Mouse (Mus musculus) hematopoietic stem cell, adult 5-6 weeks (primary cell): Measurements from ENCODE around the gene Cul4a. TPM values are rescaled to one million over a fixed set of nuclear protein-coding genes. Genes with fewer than 3 reads are reported as not detected.

Experiments used
- ATAC-seq, 2 experiments: fragments of 125-278 bp in 1 of 2; replicated peaks in 1 of 2; 2 replicates each; pipeline ENCODE4 v1.8.0; 2016 to 2017; ENCODE audit warnings: inconsistent platforms in 2 of 2, mild to moderate bottlenecking in 2 of 2, moderate number of reproducible peaks in 2 of 2, low read depth in 1 of 2, moderate TSS enrichment in 1 of 2; ENCODE audit not compliant: low FRiP score in 2 of 2, poor library complexity in 2 of 2, severe bottlenecking in 2 of 2, insufficient read depth in 1 of 2, low TSS enrichment in 1 of 2
- total RNA-seq: library from RNA; stranded (forward); fragments of 172-1452, 232-1000 nt; gene quantifications from 2 replicates; pipeline ENCODE4 v1.2.3, GENCODE M21; 2017

The Cul4a gene
- total RNA-seq, 1 experiment from 2014 or later: 127 TPM

GRCm38 (mm10) chr8:13194818-13195217 is 89.4 kb downstream of the Cul4a start:
- no peak for ATAC-seq

GRCm38 (mm10) chr8:13197493-13197892 is 92.1 kb downstream of the Cul4a start:
- no peak for ATAC-seq

Other genes starting within 250 kb of the Cul4a start
- 3.1 and 10.7 TPM in 2 replicates for gene Mcf2l, start 231.8 kb upstream of the Cul4a start, total RNA-seq
- 0.31 and 0.79 TPM in 2 replicates for gene F7, start 79.6 kb upstream of the Cul4a start, total RNA-seq
- gene F10, start 68.3 kb upstream of the Cul4a start, total RNA-seq: 1.1 and 5.2 TPM in 2 replicates
- gene Proz, start 44.7 kb upstream of the Cul4a start, total RNA-seq: not detected in 2 replicates
- 20.8 and 36.3 TPM in 2 replicates for gene Pcid2, start 162 bp upstream of the Cul4a start, total RNA-seq
- gene Lamp1, start 53.5 kb downstream of the Cul4a start, total RNA-seq: 138 and 151 TPM in 2 replicates
- gene Grtp1, start 95.0 kb downstream of the Cul4a start, total RNA-seq: 0.63 and 1.2 TPM in 2 replicates
- gene Adprhl1, start 148.5 kb downstream of the Cul4a start, total RNA-seq: not detected in 2 replicates
- gene Dcun1d2, start 182.5 kb downstream of the Cul4a start, total RNA-seq: 17.7 and 22.1 TPM in 2 replicates
- gene Tmco3, start 182.6 kb downstream of the Cul4a start, total RNA-seq: 7.8 and 8.9 TPM in 2 replicates
- 110 and 129 TPM in 2 replicates for gene Tfdp1, start 233.1 kb downstream of the Cul4a start, total RNA-seq